Mouse (Mus musculus) frontal cortex, adult (tissue): ENCODE measurements around the gene Wscd1.
"Not testable (repeated sequence)": the region's sequence is repeated elsewhere in the genome, so short reads cannot be mapped to it uniquely, and the experiment has no call there.

Experiments used
- ATAC-seq: cut with Nextera tagmentation; 2 replicates; pipeline ENCODE4 v1.9.2; 2017; ENCODE audit warnings: mild to moderate bottlenecking, moderate library complexity, mixed read lengths; ENCODE audit not compliant: low TSS enrichment

Wscd1 gene

DNA sequence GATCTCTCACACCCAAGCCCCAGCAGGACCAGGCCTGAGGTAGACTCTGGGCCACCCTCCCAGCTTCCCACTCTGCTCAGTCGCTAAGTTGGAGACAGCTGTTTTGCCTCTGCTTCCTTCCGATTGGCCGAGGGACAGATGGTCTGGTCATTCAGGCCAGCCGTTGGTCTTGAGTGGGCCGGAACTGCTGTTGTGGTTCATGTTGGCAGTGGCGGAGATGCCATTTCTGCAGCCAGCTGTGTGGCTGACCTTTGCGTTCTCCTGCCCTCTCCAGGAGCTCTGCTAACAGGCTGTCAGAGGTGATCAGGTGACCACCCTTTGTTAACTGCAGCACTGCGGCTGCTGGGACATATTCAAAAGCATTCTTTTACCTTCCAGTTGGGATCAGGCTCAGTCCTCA is 20.0 kb downstream of the Wscd1 start:
- ATAC-seq: no peak

DNA sequence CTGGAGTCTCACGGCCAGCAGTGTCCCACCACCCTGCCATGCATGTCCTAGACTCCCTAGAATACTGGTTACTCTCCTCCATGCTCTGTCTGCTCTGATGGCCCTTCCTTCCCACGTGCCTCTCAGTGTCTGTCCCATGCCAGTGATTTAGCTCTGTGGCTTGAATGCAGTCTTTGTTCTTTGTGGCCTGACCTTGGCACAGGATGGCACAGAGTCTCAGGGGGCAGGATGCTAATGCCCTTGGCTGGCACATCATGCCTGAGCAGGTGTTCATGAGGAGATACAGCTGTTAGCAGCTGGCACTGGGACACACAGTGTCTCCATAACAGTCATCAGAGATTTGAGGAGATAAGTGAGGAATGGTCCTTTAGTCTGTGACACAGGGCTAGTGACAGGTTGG is 20.8 kb downstream of the Wscd1 start:
- peak; percentile 20 for ATAC-seq

DNA sequence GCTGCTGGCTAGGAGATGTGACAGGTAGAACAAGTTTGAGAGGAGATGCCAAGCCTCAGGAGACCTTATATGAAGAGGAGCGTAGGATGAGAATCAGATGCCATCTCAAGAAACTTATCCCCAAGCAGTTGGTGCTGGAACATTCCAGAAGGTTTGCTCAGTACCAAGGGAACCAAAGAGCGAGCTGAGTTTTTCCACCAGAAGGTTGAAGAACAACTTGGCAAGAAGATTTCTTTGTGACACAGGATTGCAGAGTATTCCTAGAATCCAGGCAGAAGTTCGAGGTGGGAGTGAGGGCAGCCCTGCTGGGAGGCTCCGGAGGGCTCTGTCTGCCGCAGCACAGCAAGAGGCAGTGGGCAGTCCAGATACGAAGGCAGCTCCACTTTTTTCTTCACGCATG is 21.4 kb downstream of the Wscd1 start:
- peak; percentile 25; the same call in 1 of the 2 replicates for ATAC-seq

DNA sequence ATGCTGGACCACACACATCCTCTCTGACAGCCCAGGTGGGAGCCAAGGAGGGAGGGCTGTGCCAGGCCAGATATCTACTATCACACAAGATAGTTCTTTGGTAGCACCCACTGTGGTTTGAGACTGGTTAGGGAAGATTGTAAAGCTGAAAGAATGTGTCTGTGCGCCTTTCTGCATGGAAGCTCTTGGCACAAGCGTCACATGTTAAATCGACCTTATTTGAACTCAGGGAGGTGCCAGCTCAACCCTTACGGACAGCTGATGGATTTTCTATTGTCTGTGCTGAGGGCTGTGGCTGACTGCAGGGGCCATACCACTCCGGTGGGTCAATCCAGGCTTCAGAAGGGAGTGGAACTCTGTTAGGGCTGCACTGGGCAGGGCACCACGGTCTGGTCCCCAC is 22.3 kb downstream of the Wscd1 start:
- no peak for ATAC-seq

DNA sequence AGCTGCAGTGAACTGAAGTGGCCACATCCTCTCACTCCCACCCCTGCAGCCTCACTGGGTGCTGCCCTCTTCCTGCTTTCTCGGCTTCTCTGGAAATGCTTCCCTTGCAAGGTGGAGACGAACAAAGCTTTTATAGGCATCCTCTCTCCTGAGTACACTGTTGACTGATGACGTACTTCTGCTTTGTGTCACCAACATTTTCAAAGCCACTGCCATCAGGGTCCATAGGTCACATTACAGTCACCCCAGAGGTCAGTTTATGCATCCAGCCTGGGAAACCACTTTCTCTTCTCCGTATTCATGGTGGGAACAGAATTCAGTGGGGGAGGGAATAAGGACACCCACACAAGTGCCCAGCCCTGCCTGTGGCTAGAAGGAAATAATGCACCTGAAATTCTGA is 23.1 kb downstream of the Wscd1 start:
- ATAC-seq: no peak

DNA sequence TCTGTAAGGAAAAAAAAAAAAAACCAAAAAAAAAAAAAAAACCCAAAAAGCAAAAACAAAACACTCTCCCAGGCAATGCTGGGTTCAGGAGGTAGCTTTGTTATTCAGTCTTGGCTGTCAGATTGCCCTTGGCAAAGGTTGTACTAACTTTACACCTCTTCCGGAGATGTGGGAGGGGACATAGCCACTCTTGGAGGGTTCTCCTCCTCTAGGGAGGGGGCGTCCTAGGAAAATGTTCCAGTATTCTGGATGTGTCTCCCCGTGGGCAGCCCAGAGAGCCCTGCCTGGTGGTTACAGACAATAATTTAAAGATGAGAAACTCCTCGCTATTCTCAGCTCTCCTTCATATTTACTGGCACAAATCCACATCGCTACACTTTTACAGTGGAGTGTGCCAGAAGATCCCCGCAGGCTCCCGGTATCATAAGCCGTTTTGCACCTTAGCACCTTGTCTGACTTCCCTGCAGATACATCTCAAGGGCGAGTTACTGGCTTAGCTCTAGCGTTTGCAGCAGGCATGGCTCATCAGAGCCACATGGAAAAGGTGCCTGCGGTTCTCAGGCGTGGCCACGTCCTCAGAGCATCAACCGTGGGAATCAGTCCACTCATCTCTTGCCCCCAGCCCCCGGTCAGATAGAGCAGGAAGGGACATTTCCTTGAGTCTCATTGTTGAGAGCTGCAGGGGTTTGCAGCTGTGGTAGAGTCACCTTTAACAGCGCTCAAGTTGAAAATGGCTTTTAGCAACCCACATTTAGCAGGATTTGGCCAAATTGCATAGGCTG is 24.5 kb downstream of the Wscd1 start:
- ATAC-seq: peak; percentile 62

DNA sequence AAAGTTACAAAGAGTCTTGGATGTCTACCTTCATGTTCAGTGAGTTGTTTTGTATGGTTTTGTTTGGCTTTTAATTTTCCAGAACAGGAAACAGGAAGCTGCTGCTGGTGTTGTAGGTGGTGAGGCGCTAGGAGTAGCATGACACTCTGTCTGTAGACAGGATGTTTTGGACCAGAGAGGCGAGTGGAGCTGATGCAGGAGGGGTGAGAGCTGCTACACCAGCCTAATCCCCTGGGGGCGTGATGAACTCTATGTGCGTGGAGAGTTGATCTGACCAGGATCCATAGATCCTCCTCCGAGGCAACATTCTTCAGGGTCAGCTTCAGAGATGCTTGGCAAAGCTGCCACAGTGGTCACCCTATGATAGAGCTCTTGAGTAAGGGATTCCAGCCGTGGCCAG is 25.3 kb downstream of the Wscd1 start:
- no peak for ATAC-seq

DNA sequence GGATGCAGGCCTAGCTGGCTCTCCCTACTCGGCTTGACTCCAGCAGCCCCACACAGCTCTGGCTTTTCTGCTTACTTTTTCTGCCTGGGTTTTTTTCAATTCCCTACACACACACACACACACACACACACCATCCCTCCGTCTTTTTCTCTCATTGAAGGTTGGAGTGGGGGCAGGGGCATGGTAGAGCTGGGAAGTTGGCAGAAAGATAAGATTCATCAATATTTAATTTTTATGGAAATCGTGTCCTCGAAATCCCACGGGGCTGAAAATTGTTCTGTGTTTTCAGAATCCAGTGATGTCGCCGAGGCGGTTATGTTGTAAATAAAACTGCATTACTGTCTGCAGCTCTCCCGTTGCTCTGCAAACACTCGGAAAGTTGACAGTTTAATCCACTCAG is 29.9 kb downstream of the Wscd1 start:
- ATAC-seq: no peak

DNA sequence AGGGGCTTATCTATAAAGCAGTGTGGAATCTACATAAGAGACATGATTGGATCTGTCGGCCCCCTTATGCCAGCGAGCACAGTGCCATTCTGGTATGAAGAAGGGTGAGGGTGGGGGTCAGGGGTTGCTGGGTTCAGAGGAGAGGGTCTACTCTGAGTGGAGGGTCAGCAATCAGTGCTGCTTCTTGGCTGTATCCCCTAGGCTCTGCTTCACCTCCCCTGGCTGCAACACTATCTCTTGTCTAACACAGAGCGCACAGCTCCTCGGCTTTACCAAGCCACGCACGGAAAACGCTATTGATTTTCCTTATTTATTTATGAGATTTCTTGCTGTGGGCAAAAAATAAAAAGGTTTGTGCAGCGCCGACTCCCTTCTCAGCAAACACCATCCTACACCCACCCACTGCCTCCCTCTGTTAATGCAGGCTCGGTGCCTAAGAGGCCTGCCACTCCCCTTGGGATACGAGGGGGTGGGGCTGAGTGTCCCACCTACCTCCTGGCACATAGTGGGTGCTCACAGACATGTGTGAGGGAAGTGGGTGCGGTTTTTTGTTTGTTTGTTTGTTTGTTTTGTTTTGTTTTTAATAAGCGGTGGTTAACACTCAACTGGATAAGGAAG is 32.1 kb downstream of the Wscd1 start:
- no peak for ATAC-seq

DNA sequence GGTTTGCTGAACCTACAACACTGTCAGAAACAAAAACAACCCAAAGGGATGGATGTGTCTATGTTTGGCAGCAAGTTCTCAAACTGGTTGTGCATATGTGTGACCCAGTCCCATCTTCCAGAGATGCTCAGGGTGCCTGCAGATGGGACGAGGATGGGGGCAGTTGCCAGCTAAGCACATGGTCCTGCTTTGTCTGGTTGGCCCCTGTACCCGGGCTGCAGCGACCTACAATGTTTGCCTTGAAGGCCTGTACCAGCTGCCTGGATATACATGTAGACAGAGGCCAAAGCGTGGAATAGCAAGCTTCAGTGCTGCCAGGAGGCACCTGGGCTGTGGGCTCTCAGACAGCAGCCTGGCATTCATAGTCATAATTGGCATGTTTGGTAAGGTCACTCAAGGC is 35.8 kb downstream of the Wscd1 start:
- no peak for ATAC-seq

DNA sequence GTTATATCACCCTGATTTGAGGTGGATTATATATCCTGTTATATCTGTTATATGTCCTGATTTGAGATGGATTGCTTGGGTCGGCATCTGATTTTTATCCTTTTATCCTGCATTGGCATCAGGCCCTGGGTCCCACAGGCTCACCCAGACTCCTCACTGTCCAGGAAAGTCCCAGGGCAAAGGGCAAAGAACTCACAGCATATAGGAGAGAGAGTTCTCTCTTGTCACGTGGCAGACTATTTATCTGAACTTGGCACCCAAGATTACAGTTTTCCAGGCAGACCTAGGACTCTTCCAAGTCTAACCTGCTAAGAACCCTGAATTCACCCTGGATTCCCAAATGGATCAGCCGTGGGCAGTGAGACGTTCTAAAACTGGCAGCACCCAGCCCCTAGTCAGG is 38.5 kb downstream of the Wscd1 start:
- no peak for ATAC-seq

DNA sequence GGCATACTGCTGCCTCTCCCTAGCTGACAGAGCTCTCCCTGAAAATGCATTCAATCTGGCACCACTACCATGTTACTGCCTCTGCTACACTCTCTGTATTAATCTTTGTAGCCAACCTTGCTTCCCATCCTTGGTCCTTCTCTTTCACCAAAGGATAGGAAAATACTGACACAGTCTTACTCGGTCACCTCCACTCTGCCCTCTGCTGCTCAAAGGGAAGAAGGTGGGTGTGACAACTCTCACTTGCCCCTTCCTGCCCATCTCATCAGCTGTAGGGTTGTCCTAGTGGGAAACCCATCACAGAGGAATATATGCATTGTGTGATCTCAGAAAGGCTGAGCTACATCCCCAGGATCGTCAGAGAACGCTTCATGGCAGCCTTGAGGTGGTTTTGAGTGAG is 40.5 kb downstream of the Wscd1 start:
- no peak for ATAC-seq

DNA sequence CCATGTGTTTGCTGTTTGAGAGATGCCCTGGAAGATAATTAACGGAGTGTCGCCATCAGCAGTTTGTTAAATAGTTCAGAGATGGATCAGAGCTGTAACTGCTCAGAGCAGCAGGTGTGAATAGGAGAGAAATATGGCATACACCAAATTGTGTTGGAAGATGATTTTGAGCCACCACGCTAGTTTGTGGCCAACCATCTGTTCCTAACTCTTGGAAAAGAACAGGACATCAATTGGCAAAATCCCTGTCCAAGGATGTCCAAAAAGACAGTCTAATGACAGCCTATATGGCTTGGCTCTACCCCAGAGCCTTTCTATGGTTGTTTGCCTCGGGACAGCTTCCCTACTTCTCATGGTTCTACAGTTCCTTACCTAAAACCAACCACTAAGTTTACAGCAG is 49.5 kb downstream of the Wscd1 start:
- no peak for ATAC-seq

DNA sequence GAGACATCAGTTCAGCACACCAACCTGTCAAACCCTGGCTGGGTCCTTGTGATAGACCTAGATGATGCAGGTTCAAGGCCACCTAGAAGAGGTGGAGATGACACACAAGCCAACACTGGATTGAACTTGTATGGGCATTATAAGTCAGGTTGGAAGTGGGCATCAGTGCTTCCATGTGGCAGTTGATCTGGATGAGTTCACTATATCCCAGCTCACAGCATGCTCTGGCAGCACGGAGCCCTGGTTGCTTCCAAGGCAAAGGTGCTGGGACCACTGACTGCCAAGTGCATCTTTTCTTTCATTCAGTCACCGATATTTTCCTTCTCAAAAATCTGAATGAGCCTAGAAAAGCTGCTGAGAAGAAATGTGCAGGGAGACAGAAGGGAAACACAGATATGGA is 58.8 kb downstream of the Wscd1 start:
- ATAC-seq: no peak

DNA sequence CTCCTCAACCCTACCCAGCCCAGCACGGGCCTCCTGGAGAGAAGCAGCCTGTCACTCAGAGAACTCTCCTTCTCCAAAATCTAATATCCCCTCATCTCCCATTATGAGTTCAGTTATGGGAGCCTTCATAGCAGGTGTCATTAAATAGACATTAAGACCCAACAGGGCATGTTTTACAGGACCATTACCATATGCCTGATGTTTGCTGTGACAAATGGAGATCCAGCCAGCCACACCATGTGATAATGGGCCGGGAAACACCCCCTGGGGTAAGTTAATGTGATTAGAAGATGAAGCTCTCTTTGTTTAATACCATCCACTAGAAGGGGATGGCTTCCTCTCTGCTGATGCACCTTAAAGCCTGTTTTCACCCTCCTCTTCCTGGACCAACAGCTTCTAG is 62.1 kb downstream of the Wscd1 start:
- ATAC-seq: no peak

DNA sequence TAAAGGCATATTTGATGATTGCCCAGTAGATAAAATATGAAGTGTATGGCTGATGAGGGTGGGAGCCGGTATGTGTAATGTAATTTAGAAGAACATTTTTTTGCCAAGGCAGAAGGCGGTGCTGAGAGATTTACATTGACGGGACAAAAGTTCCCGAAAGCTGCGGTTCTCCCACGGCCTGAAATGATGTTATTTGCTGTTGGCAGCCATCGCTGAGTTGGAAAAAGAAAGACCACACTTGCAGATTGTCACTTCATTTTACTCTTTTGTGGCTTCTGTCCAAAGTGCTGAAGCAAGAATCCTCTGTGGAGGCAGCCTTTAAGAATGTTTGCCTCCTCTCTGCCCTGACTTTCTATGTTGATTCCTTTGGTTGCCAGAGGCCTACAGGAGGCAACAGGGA is 63.2 kb downstream of the Wscd1 start:
- ATAC-seq: no peak

DNA sequence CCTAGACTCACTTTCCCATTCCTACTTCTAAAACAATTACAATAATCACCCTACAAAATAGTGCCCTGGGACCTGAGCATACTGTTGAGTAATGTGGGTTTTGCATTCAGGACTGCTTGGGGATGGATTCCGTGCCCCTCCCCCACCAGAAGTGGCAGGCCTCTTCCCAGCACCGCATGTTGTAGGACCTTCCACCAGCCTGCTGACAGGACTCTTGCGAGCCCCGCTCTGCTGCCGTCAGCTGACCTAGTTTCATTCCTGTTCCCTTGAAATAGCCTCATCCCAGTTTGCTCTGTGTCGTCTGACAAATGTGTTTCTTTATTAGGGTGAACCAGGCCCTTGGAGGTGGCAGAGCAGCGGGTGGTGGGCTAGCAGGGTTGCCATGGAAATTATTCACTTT is 64.8 kb downstream of the Wscd1 start:
- ATAC-seq: peak; percentile 72; the same call in 1 of the 2 replicates

DNA sequence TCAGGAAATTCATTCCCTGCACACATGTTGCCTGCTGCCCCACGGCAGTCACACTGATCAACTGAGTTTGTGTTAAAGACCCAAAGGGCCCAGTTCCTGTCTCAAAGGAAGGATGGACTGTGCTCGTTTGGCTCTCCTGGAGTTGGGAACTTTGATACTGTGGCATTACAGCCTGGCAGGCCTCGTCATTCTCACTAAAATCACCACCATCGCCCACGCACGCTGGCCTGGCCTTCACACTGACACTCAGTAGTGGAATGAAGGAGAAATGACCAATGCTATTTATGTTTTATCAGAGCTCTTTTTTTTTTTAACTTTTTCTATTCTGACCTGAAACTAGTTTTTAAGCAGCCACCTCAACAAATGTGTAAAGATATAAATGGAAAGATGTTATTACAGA is 65.6 kb downstream of the Wscd1 start:
- no peak for ATAC-seq

DNA sequence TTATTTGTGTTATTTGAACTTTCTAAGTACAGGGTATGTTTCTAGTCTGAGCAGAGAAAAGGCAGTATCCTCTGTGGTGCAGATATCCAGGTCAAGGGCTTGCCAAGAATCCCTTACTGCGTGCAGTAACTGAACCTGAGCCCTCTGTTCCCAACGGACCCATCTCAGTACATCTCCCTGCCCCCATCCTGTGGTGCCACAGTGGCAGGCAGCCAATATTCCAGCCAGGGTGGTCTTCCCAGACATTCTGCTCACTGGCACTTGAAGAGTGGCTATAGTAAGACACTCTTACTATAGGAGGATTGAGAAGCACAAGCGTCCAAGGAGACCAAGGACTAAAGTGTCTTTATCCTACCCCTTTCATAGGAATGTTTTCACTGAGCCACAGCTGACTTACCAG is 67.2 kb downstream of the Wscd1 start:
- ATAC-seq: no peak

DNA sequence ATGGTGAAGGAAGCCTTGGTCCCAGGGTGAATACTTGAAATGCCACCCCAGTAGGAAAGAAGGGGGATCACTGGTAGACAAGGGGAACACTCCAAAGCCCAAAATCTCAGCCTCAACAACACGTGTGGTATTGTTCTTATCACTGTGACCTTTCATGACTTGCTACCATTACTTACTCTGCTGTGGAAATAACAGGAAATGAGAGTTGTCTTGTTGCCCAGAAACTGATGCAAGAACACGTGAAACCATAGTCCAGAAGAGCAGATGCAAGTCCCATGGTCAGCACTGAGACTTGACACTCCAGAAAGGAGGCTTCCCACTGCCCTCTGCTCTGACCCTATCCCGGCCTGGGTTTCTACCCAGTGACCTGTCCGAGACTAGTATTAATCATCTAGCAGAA is 67.6 kb downstream of the Wscd1 start:
- no peak for ATAC-seq

DNA sequence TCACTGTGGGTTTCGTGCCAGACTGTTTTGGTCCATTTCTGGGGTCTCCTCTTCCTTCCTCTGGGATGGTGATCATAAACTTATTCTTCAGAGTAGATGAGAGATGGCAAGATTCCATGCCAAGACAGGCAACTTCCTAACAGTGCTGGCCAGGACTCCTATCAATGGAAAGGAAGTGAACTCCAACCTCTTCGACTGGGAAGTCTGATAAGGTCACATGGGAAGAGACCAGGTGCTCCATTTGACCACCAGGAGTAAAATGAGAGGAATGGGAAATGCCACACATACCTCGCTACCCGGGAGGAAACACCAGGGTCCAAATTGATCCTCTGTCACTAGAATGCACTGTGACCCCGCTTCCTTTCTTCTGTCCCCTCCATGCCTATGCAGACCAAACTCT is 68.4 kb downstream of the Wscd1 start:
- no peak for ATAC-seq

DNA sequence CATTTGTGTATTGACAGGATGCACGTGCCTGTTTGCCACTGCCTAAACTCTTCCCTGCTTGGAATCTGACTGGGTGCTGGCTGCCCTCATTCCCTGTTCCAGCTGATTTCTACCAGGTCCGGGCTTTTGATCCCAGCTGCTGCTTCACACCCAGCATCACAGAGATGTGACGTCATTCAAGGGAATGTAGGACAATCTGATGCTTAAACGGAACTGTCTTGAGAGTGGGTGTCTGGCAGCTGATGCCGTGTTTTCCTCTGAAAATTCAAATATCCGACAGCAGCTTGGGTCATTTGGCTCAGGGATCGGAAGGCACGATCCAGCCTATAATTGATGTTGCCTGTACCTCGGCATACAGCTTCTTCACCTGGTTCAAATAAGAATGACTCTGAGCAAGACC is 70.2 kb downstream of the Wscd1 start:
- ATAC-seq: peak; percentile 85

DNA sequence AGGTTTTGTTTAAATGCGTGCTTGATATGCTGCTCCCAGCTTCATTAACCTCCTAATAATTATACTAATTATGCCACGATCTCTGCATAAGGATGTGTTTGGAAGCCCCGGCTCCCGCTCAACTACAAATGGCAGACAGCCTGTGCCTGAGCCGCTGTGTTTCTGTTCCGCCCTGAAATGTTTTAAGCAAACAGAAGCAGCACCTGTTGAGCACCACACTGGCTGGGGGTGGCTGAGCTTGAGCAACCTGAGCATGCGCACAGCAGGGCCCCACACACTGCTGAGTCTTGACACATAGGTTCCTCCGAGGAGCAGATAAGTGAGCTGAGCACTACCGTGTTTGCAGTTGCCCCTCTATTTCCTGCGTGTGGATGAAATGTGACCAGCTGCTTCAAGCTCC is 71.1 kb downstream of the Wscd1 start:
- no peak; the same call in 1 of the 2 replicates for ATAC-seq

DNA sequence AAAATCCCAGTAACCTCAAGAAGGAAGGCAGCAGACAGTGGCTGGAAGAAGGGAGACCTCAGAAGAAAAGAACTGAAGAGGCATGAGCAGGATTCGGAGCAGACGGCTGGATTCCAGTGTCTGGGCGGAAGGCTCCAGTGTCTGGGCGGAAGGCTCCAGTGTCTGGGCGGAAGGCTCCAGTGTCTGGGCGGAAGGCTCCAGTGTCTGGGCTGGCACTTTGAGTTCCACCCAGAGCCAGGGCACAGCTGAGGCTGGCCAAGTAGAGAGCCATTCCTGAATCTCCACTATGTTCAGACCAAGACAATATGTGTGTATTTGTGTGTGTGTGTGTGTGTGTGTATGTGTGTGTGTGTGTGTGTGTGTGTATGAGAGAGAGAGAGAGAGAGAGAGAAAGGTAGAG is 71.8 kb downstream of the Wscd1 start:
- not testable (repeated sequence) for ATAC-seq
